Mouse (Mus musculus): Measurements from ENCODE around the gene 2700097O09Rik.
"Not testable (repeated sequence)": the region's sequence is repeated elsewhere in the genome, so short reads cannot be mapped to it uniquely, and the experiment has no call there.

2700097O09Rik gene

DNA sequence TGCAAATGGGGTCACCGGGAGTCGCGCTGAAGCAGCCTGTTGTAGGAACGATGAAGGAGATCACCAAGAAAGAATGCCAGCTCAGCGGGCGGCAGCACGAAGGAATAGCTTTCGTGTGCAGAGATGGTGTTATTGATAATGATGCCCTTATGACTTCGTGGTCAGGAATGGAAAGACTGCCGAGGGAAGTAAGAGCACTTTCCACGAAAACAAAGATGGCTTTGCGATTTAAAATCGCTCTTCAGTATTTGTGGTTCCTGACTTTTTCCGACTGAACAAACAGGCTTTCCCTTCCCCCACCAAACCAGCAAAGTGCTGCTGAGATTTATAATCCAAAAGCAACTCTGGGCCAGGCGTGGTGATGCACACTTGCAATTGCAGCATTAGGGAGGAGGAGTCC, 38.9 kb downstream of the 2700097O09Rik start:
- no peak for DNase-seq (ENCODE audit: low spot score in 2 of 2)

DNA sequence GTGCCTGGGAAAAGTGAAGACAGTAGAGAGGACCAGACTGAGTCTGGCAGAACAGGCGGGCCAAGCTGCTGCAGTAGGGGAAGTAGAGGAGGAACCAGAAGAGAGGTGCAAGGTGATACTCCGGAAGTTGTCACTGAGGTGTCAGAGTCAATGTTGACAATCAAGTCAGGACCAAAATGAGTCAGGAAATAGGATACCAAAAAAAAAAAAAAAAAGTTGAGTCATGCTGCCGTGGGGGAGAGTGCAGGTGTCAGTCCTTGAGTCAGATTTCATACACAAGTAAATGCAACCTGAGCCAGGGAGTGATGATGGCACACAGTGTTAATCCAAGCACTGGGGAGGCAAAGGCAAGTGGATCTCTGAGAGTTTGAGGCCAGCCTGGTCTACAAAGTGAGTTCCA, 52.8 kb downstream of the 2700097O09Rik start:
- DNase-seq (ENCODE audit: low spot score in 2 of 2) = no peak

DNA sequence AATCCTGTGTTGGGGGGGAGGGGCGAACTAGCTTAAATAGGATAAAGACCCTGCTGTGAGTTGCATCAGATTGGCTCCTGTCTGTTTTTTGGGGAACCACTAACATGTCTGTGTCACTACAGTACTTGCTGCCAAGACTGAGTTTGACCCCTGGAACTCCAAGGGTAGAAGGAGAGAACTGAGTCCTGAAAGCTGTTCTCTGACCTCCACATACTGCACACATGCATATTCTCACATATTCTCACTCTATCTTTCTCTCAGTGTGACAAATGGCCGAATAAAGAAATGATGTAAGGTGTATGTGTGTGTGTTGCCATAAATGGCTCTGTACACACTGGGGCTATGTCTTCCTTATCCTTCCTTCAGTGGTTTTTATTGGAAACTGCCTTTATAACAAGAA, 56.6 kb downstream of the 2700097O09Rik start:
- DNase-seq (ENCODE audit: low spot score in 2 of 2) = no peak

DNA sequence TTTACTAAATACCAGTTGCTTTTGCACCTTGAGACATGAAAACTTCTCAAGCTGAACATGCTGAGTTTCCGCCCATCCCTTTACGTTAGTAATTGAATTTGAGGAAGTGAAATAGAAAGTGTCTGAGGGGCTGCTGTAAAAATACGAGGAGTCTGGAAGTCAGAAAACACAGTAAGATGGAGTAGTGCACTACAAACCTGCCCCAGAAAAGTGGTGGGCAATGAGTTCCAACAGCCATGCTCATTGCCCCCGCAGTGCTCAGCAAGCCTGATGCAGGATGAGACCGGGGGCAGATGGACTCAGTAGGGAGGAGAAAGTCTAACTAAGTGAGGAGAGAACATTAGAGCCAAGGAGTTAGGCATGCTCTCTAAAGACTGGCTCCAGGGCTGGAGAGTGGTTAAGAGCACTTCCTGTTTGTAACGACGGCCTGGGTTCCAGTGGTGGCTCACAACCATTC, 60.5 kb downstream of the 2700097O09Rik start:
- DNase-seq (ENCODE audit: low spot score in 2 of 2) = no peak

DNA sequence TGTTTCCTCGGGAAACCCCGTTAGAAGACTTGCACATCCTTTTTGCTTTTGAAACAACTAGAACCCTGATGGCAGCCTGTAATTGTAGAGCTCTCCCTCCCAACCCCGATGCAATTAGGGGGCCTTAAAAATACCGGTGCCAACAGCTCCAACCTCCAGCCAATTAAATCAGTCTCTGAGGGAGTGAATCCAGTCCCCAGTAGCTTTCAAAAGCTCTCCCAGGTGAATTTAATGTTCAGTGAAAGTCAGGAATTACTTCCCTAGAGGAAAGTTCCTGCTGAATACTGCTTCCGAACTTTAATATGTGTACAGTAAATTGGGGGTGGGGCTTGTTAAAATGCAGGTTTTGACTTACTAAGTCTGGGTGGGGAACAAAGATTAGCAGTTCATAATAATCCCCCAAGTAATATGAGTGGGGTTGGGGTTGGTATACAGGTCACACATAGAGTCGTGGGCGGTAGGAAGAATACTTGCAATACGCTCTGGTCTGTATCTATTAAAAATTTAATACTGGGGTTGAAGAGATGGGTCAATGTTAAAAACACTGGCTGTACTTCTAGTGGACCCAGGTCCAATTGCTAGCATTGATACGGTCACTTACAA, 62.7 kb downstream of the 2700097O09Rik start:
- DNase-seq (ENCODE audit: low spot score in 2 of 2) = no peak

DNA sequence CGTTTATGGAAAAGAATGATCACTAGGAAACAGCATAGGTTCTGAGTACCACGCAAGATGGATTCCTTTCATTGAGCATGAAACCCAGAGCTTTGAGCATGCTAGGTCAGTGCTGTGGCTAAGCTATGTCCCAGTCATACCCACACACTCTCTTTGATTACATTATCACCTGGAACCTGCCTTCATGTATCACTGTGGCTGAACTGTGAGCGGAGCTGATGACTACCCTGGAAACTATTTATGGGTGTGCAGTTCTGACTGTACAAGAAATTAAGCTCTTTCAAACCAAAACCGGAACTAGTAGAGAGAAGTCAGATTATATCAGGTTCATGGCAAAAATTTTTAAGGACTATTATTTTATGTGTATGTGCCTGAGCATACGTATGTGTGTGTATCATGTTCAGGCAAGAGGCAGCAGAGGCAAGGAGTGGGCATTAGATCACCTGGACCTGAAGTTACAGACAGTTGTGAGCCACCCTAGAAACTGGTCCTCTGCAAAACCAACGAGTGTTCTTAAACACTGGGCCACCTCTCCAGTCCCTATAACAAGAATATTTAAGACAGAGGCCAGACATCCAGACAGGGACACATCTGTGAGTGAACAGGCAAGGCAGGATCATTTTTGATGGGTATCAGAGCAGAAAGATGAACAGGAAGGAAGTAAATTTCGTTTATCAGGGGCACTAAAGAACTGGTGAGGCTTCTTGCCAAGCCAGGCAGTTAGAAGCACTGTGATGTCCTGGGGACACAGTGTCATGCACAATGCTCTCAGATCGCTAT, 63.4 kb downstream of the 2700097O09Rik start:
- DNase-seq (ENCODE audit: low spot score in 2 of 2) = no peak

DNA sequence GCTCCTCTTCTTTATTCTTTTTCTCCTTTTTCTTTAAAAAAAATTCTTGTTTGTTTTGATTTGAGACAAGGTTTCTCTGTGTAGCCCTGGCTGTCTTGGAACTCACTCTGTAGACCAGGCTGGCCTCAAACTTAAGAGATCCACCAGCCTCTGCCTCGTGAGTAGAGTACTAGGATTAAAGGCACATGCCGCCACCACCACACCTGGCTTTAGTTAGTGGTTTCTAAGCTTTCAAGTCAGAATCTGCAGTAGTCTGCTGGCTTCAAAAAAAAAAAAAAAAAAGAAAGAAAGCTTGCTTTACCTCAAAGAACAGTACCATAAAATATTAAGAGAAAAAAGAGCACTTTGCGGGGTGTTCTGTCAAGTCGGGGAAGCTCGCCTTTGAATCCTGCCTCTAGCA, 64.5 kb downstream of the 2700097O09Rik start:
- DNase-seq (ENCODE audit: low spot score in 2 of 2) = peak; percentile 60 to 68

DNA sequence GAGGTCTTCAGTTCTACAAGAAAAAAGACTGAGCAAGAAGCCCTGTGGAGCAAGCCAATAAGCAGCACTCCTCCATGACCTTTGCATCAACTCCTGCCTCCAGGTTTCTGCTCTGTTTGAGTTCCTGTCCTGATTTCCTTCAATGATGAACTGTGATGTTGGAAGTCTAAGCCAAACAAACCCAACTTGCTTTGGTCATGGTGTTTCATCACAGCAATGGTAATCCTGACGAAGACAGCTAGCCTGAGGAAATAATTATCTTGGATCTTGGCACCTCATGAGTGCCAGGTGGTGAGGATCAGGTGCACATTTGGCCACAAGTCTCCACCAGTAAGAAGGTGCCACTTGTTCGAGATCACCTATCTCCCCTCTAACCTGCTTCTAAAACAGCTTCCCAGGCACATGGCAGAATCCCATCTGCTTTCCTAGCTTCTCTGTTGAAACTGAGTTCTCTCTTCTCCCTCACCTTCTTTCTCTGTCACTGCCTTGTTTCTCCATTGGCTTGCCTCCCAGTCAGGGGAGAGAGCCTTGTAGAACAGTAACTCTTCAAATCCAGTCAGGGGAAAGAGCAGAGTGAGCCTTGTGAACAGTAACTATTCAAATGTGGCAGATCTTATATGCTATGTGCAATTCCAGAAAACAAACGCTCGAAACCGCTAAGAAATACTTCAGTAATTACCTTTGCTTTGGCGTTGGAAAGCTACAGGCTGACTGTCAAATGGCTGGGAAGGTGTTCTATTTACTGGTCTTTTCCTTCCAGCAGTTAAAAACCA, 66.1 kb downstream of the 2700097O09Rik start, which contains the start of gene Baz1a:
Baz1a (minus strand) TSS at position 723 of the 773 bp plus-strand sequence.
- DNase-seq (ENCODE audit: low spot score in 2 of 2) = no peak

DNA sequence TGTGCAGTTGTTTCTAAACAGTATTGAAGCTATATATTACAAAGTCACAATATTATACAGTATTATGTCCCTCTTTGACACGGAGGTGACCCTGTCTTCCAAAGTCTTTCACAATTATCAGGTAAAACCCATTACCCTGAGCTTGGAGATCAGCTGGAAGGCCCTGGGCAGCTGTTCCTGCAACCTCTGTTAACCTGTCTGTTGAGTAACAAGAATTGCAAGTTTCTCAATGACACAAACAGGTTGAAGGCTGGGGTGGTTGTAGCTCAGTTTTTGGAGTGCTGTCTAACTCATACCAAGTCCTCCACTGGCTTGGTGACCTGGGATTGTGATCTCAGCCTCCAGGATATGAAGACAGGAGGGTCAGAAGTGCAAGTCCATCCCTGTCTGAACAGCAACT, 66.9 kb downstream of the 2700097O09Rik start:
- DNase-seq (ENCODE audit: low spot score in 2 of 2) = no peak

DNA sequence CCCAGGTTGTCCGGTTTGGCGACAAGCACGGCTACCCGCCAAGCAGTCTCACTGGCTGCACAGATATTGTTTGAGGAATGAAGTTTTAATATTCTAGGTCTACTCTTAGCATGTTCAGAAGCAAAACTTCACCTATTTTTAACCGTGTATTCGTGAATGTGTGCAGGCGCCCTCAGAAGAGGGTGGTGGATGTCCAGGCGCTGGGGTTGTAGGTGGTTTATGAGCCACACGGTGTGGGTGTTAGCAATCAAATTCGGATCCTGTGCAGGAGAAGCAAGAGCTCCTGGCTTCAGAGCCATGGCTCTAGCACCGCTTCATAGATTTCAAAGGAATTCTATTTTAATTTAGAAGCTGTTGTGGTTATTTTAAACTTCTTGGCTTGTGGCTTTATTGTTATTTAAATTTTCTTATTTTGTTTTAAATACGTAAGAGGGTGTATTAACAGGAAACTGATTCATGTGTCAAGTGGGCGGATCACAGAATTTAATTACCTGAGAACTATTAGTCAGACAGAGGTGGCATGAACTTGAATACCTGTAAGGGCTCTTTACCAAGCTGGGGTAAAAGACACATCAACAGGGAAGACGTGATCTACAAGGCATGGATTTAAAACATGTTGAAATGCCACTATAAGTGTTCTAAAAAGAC, 72.4 kb downstream of the 2700097O09Rik start:
- no peak for DNase-seq (ENCODE audit: low spot score in 2 of 2)

DNA sequence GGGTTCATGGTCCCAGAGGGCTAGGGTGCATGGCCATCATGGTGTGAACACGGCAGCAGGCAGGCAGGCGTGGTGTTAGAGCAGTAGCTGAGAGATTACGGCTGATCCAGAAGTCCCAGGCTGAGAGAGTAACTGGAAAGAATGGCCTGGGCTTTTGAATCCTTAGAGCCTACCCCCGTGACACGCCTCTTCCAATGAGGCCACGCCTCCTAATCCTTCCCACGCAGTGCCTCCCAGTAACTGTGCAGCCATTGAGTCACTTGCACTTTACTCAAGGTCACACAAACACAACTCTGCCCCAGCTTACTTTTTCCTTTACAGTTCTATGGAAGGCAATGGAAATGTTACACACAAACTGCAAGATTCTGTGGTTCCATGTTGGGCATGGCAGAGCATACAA, 73.8 kb downstream of the 2700097O09Rik start:
- DNase-seq (ENCODE audit: low spot score in 2 of 2) = no peak

DNA sequence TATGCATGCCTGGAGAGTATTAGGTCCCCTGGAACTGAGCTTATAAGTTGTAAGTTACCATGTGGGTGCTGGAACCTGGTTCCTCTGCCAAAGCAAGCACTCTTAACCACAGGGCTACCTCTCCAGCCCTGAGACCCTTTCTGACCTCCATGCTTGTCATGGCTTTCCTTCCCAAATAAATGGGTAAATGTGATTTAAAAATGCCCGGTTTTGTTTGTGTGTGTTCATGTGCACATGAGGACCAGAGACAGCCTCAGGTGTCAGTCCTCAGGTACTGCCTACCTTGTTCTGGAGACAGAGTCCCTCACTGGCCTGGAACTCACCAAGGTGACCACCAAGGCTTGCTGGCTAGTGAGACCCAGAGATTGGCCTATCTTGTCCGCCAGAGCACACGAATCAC, 75.5 kb downstream of the 2700097O09Rik start:
- no peak for DNase-seq (ENCODE audit: low spot score in 2 of 2)

DNA sequence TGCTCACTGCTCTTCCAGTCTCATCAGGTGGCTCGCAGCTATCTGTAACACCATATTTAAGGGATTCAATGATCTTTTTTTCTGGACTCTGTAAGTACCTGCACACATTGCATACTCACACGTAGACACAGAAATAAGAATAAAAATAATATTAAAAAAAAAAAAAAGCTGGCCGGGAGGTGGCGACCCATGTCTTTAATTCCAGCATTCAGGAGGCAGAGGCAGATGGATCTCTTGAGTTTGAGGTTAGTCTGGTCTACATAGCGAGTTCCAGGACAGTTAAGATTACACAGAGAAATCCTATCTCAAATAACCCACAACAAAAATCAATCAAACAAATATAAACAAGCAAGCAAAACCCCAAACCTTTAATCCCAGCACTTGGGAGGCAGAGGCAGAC, 76.1 kb downstream of the 2700097O09Rik start:
- no peak for DNase-seq (ENCODE audit: low spot score in 2 of 2)

DNA sequence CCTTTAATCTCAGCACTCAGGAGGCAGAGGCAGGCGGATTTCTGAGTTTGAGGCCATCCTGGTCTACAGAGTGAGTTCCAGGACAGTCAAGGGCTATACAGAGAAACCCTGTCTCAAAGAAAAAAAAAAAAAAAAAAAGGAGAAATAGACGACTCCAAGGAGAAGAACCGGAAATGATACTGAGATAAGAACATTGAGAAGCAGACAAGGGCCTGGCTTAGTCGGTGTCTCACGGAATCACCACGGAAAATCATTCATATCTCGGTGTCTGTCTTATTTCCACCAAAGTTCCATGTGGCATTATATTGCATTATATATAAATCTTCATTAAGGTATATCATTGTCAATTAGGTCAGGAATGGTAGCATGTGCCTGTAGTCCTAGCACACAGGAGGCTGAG, 77.4 kb downstream of the 2700097O09Rik start:
- not testable (repeated sequence) for DNase-seq (ENCODE audit: low spot score in 2 of 2)

DNA sequence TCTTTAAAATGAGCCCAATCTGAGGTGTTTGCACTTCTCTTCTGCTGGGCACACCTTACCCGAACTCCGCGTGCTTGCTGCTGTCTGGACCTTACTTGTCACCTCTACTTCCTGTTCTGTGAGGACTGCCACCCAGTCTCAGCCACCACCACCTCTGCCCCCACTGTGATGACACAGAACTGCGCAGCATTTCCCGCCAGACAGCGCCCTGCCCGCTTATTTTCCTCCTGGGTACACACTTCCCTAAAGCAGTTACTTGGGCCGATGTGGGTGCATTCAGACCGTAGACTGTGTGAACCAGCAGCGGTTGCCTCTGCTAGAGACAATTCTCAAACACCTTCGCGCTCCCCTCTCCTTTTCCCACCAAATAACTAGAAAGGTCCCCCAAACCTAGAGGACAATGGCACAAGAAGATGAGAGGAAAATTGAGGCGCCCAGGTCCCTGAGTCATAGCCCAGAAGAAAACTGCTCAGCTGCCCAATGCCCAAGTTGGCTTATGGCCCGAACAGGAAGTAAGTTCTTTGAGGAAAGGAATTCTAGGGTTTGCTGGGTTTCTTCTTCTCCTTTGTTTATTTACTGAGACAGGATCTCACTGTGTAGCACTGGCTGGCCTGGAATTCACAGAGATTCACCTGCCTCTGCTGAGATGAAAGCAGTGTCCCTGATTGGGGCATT, 80.8 kb downstream of the 2700097O09Rik start:
- DNase-seq (ENCODE audit: low spot score in 2 of 2) = peak; percentile 51 to 57

DNA sequence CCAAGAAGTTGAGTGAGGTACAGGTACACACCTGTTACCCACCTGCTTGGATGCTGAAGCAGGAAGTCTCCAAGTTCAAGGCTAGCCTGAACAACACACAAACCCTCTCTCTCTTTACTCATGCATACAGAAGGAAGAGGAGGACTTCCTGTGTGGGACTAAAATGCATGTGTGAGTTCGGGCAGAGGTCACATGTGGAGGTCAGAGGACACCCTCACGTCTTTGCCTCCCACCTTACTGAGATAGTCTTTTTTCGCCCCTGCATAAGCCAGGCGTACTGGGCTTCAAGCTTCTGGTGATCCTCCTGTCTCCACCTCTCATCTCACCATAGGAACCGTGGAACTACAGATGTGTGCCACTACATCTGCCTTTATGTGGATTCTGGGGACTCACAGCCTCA, 81.5 kb downstream of the 2700097O09Rik start:
- no peak for DNase-seq (ENCODE audit: low spot score in 2 of 2)

DNA sequence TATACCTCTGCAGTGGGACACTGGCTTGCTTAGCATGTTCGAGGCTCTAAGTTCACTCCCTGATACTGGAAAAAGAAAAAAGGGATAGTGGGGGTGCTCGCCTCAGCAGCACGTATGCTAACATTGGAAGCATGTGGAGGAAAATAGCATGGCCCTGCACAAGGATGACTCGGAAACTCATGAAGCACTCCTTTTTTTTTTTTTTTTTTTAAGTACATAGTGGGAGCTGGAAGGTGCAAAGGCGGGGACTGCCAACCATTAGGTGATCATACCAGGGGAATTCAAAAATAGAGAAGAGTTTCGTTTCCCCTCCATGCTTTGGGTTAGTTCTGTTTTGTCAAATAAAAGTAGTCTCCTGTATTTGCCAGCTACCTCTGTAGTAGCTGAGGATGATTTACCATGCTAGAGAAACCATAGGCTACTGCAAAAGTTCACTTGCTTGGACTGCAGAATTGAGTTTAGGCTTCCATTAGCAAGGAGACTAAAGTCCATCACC, 82.9 kb downstream of the 2700097O09Rik start:
- no peak for DNase-seq (ENCODE audit: low spot score in 2 of 2)

DNA sequence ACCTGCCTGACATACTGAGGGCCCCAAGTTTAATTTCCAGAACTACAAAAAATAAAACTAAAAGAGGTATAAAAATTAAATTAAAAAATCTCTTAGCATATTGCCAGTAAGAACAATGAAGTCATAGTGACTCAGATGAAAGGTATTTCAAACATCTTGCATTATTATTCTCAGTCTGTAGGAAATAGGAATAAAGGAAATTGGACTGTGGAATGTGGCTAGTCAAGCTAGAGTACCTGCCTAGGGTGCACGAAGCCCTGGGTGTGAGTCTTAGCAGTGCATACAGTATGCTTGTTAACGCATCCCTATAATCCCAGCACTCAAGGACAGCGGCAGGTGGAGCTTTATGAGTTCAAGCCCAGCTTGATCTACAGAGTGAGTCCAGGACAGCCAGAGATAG, 83.9 kb downstream of the 2700097O09Rik start:
- DNase-seq (ENCODE audit: low spot score in 2 of 2) = no peak

All from thymus, postnatal 10 days (tissue).